Mouse (Mus musculus) spleen, postnatal 36 days (tissue): ENCODE data around the gene Ehhadh.
A peak's percentile ranks its signal among the peaks of the same experiment; 100 is the strongest.

ENCODE experiments used
- DNase-seq, 2 experiments: peaks; one replicate each; pipeline ENCODE4 v3.0.0; 2022; ENCODE audit warnings: low spot score in 2 of 2, mixed read lengths in 1 of 2

The Ehhadh gene

GRCm38 (mm10) chr16:21794697-21795045, 7.1 kb upstream of the Ehhadh start:
- no peak for DNase-seq

DNA sequence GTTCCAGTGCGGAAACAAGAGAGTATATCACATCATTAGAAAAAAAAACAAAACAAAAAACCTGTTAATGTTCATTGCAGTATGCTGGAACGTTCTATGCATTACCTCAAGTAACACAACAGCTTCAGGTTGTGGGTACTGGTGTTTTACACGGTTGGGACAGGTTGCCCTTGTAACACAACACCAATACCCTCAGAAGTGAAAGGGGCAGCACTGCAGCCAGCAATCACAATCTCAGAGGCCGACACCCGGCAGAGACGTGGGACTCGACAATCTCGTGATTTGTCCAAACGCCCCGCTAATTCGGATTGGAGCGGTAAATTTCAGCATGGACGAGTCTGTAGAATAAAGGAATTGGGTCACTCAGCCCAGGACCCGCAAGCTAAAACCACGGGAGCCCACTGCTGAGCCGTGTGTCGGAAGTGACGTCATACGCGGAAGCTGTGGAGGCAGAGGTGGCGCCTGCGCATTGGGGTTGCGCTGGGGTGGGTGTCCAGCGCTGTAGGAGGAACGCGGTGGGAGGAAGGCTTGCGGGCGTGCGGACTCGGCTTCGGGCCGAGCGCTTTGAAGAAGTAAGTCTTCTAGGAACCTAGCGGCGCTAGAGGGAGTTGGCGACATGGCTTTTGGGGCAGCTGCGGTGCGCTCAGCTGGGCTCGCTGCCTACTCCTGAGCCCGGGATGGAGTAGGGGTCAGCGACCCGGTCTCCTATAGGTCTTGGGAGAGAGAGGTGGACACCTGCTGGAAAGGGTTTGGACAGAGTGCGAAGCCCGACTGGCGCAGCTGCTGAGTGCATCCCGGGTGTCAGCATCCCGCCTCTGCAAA, 6.5 kb upstream of the Ehhadh start, which contains the start of gene Map3k13:
TSS of gene Map3k13 (plus strand) at position 472 of the 822 bp plus-strand sequence.
- peak; percentile 95 for DNase-seq

DNA sequence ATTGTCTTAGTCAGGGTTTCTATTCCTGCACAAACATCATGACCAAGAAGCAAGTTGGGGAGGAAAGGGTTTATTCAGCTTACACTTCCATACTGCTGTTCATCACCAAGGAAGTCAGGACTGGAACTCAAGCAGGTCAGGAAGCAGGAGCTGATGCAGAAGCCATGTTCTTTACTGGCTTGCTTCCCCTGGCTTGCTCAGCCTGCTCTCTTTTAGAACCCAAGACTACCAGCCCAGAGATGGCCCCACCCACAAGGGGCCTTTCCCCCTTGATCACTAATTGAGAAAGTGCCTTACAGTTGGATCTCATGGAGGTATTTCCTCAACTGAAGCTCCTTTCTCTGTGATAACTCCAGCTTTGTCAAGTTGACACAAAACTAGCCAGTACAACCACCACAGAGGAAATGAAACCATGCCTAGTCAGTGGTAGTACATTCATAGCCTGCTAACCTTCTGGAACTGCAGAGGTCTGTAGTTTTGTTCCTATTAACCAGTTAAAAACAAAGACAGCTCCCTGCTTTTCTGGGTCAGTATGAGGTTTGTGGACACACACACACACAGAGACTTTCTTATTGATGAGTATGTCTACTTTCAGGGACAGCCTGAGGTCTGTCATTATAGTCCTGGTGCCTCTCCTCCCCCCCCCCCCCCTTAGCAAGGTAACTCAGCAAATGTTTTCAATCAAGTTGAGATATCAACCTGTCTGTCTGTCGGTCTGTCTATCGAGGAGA, 5.6 kb upstream of the Ehhadh start:
- DNase-seq, result peak; percentile 45 to 48

- DNase-seq, result peak; percentile 58 to 62
Measured at GRCm38 (mm10) chr16:21791779-21792178, 4.2 kb upstream of the Ehhadh start.

- DNase-seq, result no peak
Measured at GRCm38 (mm10) chr16:21790469-21790868, 2.9 kb upstream of the Ehhadh start.

GRCm38 (mm10) chr16:21789180-21789579, 1.6 kb upstream of the Ehhadh start:
- DNase-seq, result no peak

- DNase-seq, result no peak
Measured at GRCm38 (mm10) chr16:21788581-21788980, 974 bp upstream of the Ehhadh start.

DNA sequence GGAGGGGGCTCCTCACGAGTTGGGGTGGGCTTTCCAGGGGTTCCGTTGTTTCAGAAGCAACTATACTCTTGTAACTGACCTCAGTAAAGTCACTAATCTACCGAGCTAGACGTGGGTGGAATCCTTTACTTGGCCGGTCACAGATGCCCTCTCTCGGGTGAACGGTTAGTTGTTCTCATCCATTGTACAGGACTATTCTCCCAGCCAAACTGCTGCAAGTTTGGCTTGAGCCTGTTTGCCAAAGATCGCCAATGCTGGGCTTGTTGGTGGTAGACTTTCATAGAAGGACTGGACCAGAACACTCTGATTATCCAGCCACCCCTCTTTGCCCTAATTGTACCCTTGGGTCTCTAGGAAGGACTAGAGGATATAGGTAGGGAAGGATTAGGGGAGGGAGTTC, 1.3 kb downstream of the Ehhadh start:
- no peak for DNase-seq

- no peak for DNase-seq
Measured at GRCm38 (mm10) chr16:21785000-21785399, 2.6 kb downstream of the Ehhadh start.

GRCm38 (mm10) chr16:21782807-21783206, 4.8 kb downstream of the Ehhadh start:
- DNase-seq, result no peak

DNA sequence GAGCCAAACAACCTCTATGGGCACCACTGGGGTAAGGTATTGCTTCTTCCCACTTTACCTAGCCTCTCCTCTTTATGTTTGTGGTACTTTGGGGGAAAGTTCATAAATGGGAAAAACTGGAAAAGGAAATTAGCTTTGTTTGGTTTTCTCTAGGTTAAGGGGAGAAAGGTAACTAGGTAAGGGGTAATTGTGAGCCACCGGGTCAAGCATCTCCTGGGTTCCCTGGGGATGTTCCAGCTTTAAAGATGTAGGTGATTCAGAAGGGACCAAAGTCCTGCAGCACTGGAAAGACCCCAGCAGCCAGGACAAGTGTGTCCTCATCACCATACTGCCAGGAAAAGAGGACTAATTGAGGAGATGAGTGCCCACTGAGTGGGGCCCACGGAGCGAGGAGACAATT, 5.7 kb downstream of the Ehhadh start:
- no peak for DNase-seq

DNA sequence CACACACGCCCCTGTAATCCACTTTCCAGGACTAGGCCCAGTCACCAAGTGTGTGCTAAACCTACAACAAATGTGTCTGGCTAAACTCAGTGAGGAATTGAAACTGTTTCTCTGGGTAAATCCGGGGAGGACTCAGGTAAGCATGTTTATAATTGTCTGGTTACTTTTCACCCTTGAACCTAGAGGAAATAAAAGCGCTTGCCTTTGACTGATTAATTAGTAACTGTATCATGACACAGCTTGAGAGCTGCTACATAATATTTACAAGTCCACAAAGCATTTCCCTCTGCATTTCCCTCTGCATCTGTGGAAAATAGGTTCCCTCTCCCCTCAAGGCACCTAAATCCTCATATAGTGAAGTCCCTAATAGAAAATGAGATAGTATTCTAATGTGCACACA, 6.3 kb downstream of the Ehhadh start:
- DNase-seq, result no peak

- no peak for DNase-seq
Measured at GRCm38 (mm10) chr16:21779149-21779548, 8.5 kb downstream of the Ehhadh start.

DNA sequence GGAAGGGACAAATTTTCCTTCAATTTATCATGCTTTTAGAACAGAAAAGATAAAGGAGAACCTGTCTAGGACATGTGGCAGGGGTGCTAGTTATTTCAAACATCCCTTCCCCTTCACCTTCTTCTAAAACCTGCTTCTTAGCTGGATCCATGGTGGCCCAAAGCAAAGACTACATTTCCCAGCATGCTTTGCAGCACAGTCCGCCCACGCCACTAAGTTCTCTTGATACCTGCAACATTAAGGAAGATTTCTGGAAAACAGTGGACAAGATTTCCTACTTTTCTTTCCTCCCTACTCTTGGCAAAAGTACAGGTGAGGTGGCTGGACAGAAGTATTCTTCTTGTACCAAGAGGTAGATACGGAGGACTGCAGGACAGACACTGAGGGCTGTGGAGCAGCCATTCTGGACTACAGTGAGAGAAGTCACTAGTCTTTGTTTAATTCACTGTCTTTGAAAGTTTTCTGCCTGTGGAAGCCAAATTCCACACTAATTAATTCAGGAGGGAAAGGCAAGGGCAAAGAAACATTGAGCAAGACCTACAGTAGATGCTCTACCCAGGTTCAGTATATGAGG, 9.2 kb downstream of the Ehhadh start:
- no peak for DNase-seq

GRCm38 (mm10) chr16:21774725-21775124, 12.9 kb downstream of the Ehhadh start:
- DNase-seq, result no peak

DNA sequence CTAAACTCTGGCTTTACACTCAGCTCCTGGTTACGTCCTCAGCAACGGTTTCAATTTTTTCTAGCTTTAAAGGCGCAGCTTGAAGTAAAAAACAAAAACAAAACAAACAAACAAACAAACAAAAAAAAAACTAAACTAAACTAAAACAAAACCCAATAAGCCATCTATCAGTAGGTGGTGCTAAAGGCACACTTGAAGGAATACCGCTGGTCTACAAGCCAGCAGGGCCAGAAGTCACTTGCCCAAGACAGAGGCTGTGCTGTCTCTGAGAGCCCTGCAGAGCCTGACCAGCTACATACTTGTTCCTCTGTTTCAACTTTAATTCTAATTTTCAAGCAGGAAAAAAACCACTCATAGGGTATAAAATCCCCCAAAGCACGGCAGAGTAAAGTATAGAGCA, 17.9 kb downstream of the Ehhadh start:
- DNase-seq, result no peak

- no peak for DNase-seq
Measured at GRCm38 (mm10) chr16:21768255-21768654, 19.4 kb downstream of the Ehhadh start.

DNA sequence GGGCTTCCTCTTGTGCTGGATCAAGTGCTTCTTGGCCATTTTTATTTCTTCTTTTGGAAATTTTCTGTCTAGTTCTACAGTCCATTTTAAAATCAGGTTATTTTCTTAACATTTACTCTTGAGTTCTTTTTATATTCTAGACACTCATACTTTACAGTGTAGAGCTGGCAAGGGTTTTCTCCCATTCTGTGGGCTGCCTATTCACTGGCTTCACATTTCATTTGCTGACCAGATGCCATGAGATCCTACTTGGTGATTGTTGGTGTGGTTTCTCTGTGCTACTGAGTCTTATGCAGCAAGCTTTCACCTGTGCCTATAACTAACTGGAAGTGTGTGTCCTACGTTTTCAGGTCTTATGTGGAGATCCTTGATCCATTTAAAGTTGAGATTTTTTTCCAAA, 29.2 kb downstream of the Ehhadh start:
- no peak for DNase-seq

GRCm38 (mm10) chr16:21743401-21743800, 44.2 kb downstream of the Ehhadh start:
- no peak for DNase-seq

DNA sequence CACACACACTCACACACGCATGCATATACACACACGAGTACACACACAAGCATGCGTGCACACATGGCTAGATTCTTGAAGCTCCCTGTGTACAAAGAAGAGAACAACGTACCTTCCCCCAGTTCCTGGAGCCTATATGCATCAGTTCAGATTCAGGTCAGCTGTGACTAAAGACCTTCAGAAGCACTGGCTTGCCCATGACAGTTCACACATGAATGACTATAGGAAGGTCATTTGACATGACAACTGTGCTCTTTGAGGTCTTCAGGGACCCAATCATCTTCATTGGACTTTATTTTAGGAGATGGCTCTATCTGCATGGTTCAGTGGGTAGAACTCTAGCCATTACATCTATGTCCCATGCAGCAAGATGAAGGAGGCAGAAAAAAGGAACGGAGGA, 44.7 kb downstream of the Ehhadh start:
- DNase-seq, result no peak

GRCm38 (mm10) chr16:21742191-21742870, 45.3 kb downstream of the Ehhadh start:
- no peak for DNase-seq

- no peak for DNase-seq
Measured at GRCm38 (mm10) chr16:21741542-21741941, 46.1 kb downstream of the Ehhadh start.
